Mouse (Mus musculus) olfactory bulb, adult 2 months (tissue): ENCODE results near the gene Mical2. TPM values are rescaled to one million over a fixed set of nuclear protein-coding genes. Genes with fewer than 3 reads are reported as not detected.

Source experiments
- H3K27ac ChIP-seq: fragments of 200-500 bp; 2 replicates; pipeline ENCODE4 v1.5.1; 2012; ENCODE audit warnings: low read depth, low read length; ENCODE audit not compliant: insufficient read depth
- H3K4me1 ChIP-seq: fragments of 200-500 bp; 2 replicates; pipeline ENCODE4 v1.6.1; 2012; ENCODE audit warnings: low read length; ENCODE audit not compliant: control insufficient read depth, insufficient read depth
- H3K4me3 ChIP-seq: fragments of 200-500 bp; 2 replicates; pipeline ENCODE4 v1.5.1; 2012; ENCODE audit warnings: mild to moderate bottlenecking, low read depth, low read length, moderate library complexity; ENCODE audit not compliant: insufficient read depth
- CTCF ChIP-seq: fragments of 200-500 bp; IDR thresholded peaks from 2 replicates; pipeline ENCODE4 v1.5.1; 2012; ENCODE audit warnings: low read depth, mild to moderate bottlenecking, low read length, moderate library complexity; ENCODE audit not compliant: insufficient read depth
- POLR2A ChIP-seq: fragments of 200-500 bp; IDR thresholded peaks from 2 replicates; pipeline ENCODE4 v1.6.1; 2012; ENCODE audit warnings: mild to moderate bottlenecking, low read depth, low read length, moderate library complexity; ENCODE audit not compliant: insufficient read depth
- WGBS: fragments of 180-500 bp; shearing (Covaris S2); methylation state at CpG from one replicate; pipeline ENCODE4 v1.1.7; 2018; 5-methylcytosine and 5-hydroxymethylcytosine counted together
- polyA plus RNA-seq: library from polyadenylated mRNA; stranded (reverse); fragments of >200 nt; gene quantifications from 2 replicates; pipeline ENCODE4 v1.2.4, GENCODE M21; 2012; ENCODE audit warnings: low replicate concordance; ENCODE audit not compliant: missing spikeins, insufficient read depth, insufficient read length

Gene Mical2
- polyA plus RNA-seq, 1 experiment: 155 TPM

- H3K27ac ChIP-seq: no peak overlapping the region
- H3K4me1 ChIP-seq: peaks cover 7% of the 10 kb centered on the region
- WGBS: 93% methylated on average over 4 of the region's 4 CpGs
- H3K4me3 ChIP-seq: no peak overlapping the region
- TF ChIP-seq CTCF: no peak
- no peak for TF ChIP-seq POLR2A
These were observed 33.6 kb downstream of the Mical2 start for GRCm38 (mm10) chr7:112259286-112259685.

GRCm38 (mm10) chr7:112261121-112261520 is 35.5 kb downstream of the Mical2 start:
- no peak overlapping the region for H3K27ac ChIP-seq

GRCm38 (mm10) chr7:112267266-112267665 is 41.6 kb downstream of the Mical2 start:
- Histone ChIP-seq H3K4me3 (no peak overlapping the region), H3K27ac (0 out of 2 replicates have a peak overlapping the region, but pooled peaks have one; percentile 9), H3K4me1 (peaks cover 31% of the 10 kb centered on the region)
- TF ChIP-seq POLR2A: no peak
- TF ChIP-seq CTCF: no peak
- WGBS: 59% methylated on average over 5 of the region's 5 CpGs

More at GRCm38 (mm10) chr7:112261121-112261520, 35.5 kb downstream of the Mical2 start:
- TF ChIP-seq POLR2A: no peak
- TF ChIP-seq CTCF: no peak
- Histone ChIP-seq H3K4me1 (peaks cover 11% of the 10 kb centered on the region), H3K4me3 (no peak overlapping the region)
- 59% methylated on average over 5 of the region's 5 CpGs for WGBS

GRCm38 (mm10) chr7:112268761-112269425 is 43.2 kb downstream of the Mical2 start:
- 54% methylated on average over 15 of the region's 15 CpGs for WGBS
- TF ChIP-seq POLR2A: no peak
- no peak for TF ChIP-seq CTCF

GRCm38 (mm10) chr7:112270870-112271269 is 45.2 kb downstream of the Mical2 start:
- 60% methylated on average over 5 of the region's 5 CpGs for WGBS
- Histone ChIP-seq H3K27ac (no peak overlapping the region), H3K4me1 (peaks cover 28% of the 10 kb centered on the region), H3K4me3 (no peak overlapping the region)
- TF ChIP-seq CTCF: no peak

More at GRCm38 (mm10) chr7:112268761-112269425, 43.2 kb downstream of the Mical2 start:
- H3K4me3 ChIP-seq: no peak overlapping the region
- peaks cover 31% of the 10 kb centered on the region for H3K4me1 ChIP-seq
- peak overlapping the region; percentile 31; the same call in 1 of the 2 replicates for H3K27ac ChIP-seq

- WGBS: 90% methylated on average over 3 of the region's 3 CpGs
- TF ChIP-seq POLR2A (no peak), CTCF (no peak)
- H3K27ac ChIP-seq: no peak overlapping the region
These were observed 46.0 kb downstream of the Mical2 start for GRCm38 (mm10) chr7:112271627-112272026.

GRCm38 (mm10) chr7:112272692-112273091 is 47.0 kb downstream of the Mical2 start:
- no peak overlapping the region for H3K27ac ChIP-seq

More at GRCm38 (mm10) chr7:112271627-112272026, 46.0 kb downstream of the Mical2 start:
- H3K4me3 ChIP-seq: no peak overlapping the region
- H3K4me1 ChIP-seq: peaks cover 27% of the 10 kb centered on the region

GRCm38 (mm10) chr7:112273451-112273850 is 47.8 kb downstream of the Mical2 start:
- H3K4me3 ChIP-seq: no peak overlapping the region
- no peak for TF ChIP-seq POLR2A
- no peak for TF ChIP-seq CTCF
- WGBS: 74% methylated on average over 6 of the region's 6 CpGs
- H3K4me1 ChIP-seq: peaks cover 21% of the 10 kb centered on the region
- no peak overlapping the region for H3K27ac ChIP-seq

More at GRCm38 (mm10) chr7:112272692-112273091, 47.0 kb downstream of the Mical2 start:
- no peak overlapping the region for H3K4me3 ChIP-seq
- H3K4me1 ChIP-seq: peaks cover 21% of the 10 kb centered on the region
- TF ChIP-seq POLR2A (no peak), CTCF (no peak)
- 52% methylated on average over 5 of the region's 5 CpGs for WGBS

- H3K4me3 ChIP-seq: no peak overlapping the region
- peaks cover 13% of the 10 kb centered on the region for H3K4me1 ChIP-seq
- TF ChIP-seq CTCF (no peak), POLR2A (no peak)
- H3K27ac ChIP-seq: no peak overlapping the region
- 70% methylated on average over 2 of the region's 2 CpGs for WGBS
These were observed 49.0 kb downstream of the Mical2 start for GRCm38 (mm10) chr7:112274611-112275010.

- peaks cover 9% of the 10 kb centered on the region for H3K4me1 ChIP-seq
- TF ChIP-seq POLR2A: no peak
- TF ChIP-seq CTCF: no peak
- no peak overlapping the region for H3K27ac ChIP-seq
- no peak overlapping the region for H3K4me3 ChIP-seq
- WGBS: 71% methylated on average over 3 of the region's 3 CpGs
These were observed 49.4 kb downstream of the Mical2 start for GRCm38 (mm10) chr7:112275093-112275492.
